8 mouse cellular contexts compared by ENCODE assay signal in genomic region chr2:91986071-91986470, GRCm38 (mm10). TPM values are rescaled to one million over a fixed set of nuclear protein-coding genes. Genes with fewer than 3 reads are reported as not detected.
A peak's percentile ranks its signal among the peaks of the same experiment; 100 is the strongest.
DNase-seq lines count a peak whose midpoint lies in the region; ATAC-seq lines count a peak whose summit lies in the region.

No protein-coding gene starts in this region.

- no peak overlapping the region for H3K4me2 ChIP-seq in kidney, embryonic 16.5 days (replicated peaks; ENCODE audit: low read depth, low read length)

- peak overlapping the region; percentile 22; the same call in 1 of the 2 replicates for H3K27ac ChIP-seq in kidney, embryonic 16.5 days (ENCODE audit: low read length)

- peaks cover 21% of the 10 kb centered on the region for H3K36me3 ChIP-seq in kidney, embryonic 16.5 days (ENCODE audit: insufficient read depth, low read length)

- ATAC-seq in frontal cortex, adult (ENCODE audit: low TSS enrichment): peak; percentile 71
- peak; percentile 33; the same call in 1 of the 2 replicates for ATAC-seq in kidney, embryonic 16.5 days (ENCODE audit: low FRiP score, low TSS enrichment)

- H3K4me1 ChIP-seq in kidney, embryonic 16.5 days (ENCODE audit: insufficient read depth, low read length): peaks cover 21% of the 10 kb centered on the region

- H3K4me3 ChIP-seq in kidney, embryonic 16.5 days (ENCODE audit: low read length): no peak overlapping the region

- no peak for DNase-seq in frontal cortex, postnatal 36 days (ENCODE audit: low spot score in 2 of 2)
- DNase-seq in 416B (ENCODE audit: low read depth): peak; percentile 84
- DNase-seq in embryo, embryonic 10 days (ENCODE audit: low spot score): peak; percentile 81
- peak; percentile 71 for DNase-seq in naive thymus-derived CD4-positive, alpha-beta T cell, adult 2 months (ENCODE audit: low read depth)
- no peak for DNase-seq in spleen, adult 12 weeks (ENCODE audit: low spot score)
- no peak for DNase-seq in layer of hippocampus, postnatal 36 days

- peaks cover 4% of the 10 kb centered on the region; the same call in 1 of the 2 replicates for H3K9me3 ChIP-seq in kidney, embryonic 16.5 days (ENCODE audit: low read length)

- no peaks in the 10 kb centered on the region for H3K27me3 ChIP-seq in kidney, embryonic 16.5 days (ENCODE audit: insufficient read depth, low read length)

- no peak overlapping the region for H3K9ac ChIP-seq in kidney, embryonic 16.5 days (replicated peaks; ENCODE audit: low read length)

- 15% methylated on average over 5 of the region's 5 CpGs for WGBS in kidney, embryonic 16.5 days

RNA-seq across cellular contexts. Expression of gene Dgkz, which starts 10.4 kb away (rescaled TPM):
- polyA plus RNA-seq in kidney, embryonic 16.5 days (2015; fragmentation: Nextera tagmentation; extraction: Ambion mirVana): 52.0 and 52.1 TPM in 2 replicates
- 100 to 1,000 TPM; 500 to 531 TPM for total RNA-seq in layer of hippocampus, postnatal 36 days (2021)

RNA-seq across cellular contexts. Expression of gene Creb3l1, which starts 38.2 kb away (rescaled TPM):
- 12.3 and 14.9 TPM in 2 replicates for polyA plus RNA-seq in kidney, embryonic 16.5 days (2015; fragmentation: Nextera tagmentation; extraction: Ambion mirVana)
- total RNA-seq in layer of hippocampus, postnatal 36 days (2021): 1 to 10 TPM; 3.4 to 4.3 TPM

RNA-seq across cellular contexts. Expression of gene Gm9821, which starts 40.6 kb away (rescaled TPM):
- polyA plus RNA-seq in kidney, embryonic 16.5 days (2015; fragmentation: Nextera tagmentation; extraction: Ambion mirVana): 0.27 and 0.71 TPM in 2 replicates
- not detected for total RNA-seq in layer of hippocampus, postnatal 36 days (2021)

RNA-seq across cellular contexts. Expression of gene Mdk, which starts 54.0 kb away (rescaled TPM):
- polyA plus RNA-seq in kidney, embryonic 16.5 days (2015; fragmentation: Nextera tagmentation; extraction: Ambion mirVana): 1,159 and 1,184 TPM in 2 replicates
- 10 to 100 TPM; 25.4 to 29.4 TPM for total RNA-seq in layer of hippocampus, postnatal 36 days (2021)

RNA-seq across cellular contexts. Expression of gene Chrm4, which starts 59.0 kb away (rescaled TPM):
- 0.11 and 0.19 TPM in 2 replicates for polyA plus RNA-seq in kidney, embryonic 16.5 days (2015; fragmentation: Nextera tagmentation; extraction: Ambion mirVana)
- 10 to 100 TPM; 25.7 to 28.6 TPM for total RNA-seq in layer of hippocampus, postnatal 36 days (2021)

Comparison
In these comparisons a context has a peak if more than half of its experiments do, and no peak if none do; other contexts are left out.
1. DNase-seq: peak in 416B (single experiment), embryo, embryonic 10 days (single experiment) and naive thymus-derived CD4-positive, alpha-beta T cell, adult 2 months (single experiment); none in frontal cortex, postnatal 36 days (0 of 2), spleen, adult 12 weeks (single experiment) and layer of hippocampus, postnatal 36 days (0 of 2).